Mouse (Mus musculus) B cell, adult 2 months (primary cell): ENCODE data around the gene Gse1.
"Not testable (repeated sequence)": the region's sequence is repeated elsewhere in the genome, so short reads cannot be mapped to it uniquely, and the experiment has no call there.

Experiments used
- DNase-seq, 2 experiments: peaks; one replicate each; pipeline ENCODE4 v3.0.0; 2022

Gse1 gene

GRCm38 (mm10) chr8:120356067-120356466 is 127.8 kb downstream of the Gse1 start:
- DNase-seq = no peak

- no peak for DNase-seq
These were observed 129.2 kb downstream of the Gse1 start for GRCm38 (mm10) chr8:120357504-120357903.

GRCm38 (mm10) chr8:120361301-120361700 is 133.0 kb downstream of the Gse1 start:
- DNase-seq = no peak

GRCm38 (mm10) chr8:120363552-120364071 is 135.4 kb downstream of the Gse1 start:
- DNase-seq = peak; percentile 53 to 56

GRCm38 (mm10) chr8:120364093-120364725 is 136.0 kb downstream of the Gse1 start:
- DNase-seq = peak; percentile 72 to 75

GRCm38 (mm10) chr8:120366840-120367239 is 138.6 kb downstream of the Gse1 start:
- no peak for DNase-seq

- not testable (repeated sequence) for DNase-seq
These were observed 139.9 kb downstream of the Gse1 start for GRCm38 (mm10) chr8:120368191-120368590.

GRCm38 (mm10) chr8:120368814-120369649 is 140.8 kb downstream of the Gse1 start:
- DNase-seq = peak; percentile 79 to 82

- no peak for DNase-seq
These were observed 141.7 kb downstream of the Gse1 start for GRCm38 (mm10) chr8:120369956-120370355.

GRCm38 (mm10) chr8:120370461-120370860 is 142.2 kb downstream of the Gse1 start:
- no peak for DNase-seq

- DNase-seq = no peak
These were observed 142.9 kb downstream of the Gse1 start for GRCm38 (mm10) chr8:120371146-120371545.

- DNase-seq = no peak
These were observed 143.6 kb downstream of the Gse1 start for GRCm38 (mm10) chr8:120371725-120372457.

- DNase-seq = no peak
These were observed 144.4 kb downstream of the Gse1 start for GRCm38 (mm10) chr8:120372684-120373083.

- no peak for DNase-seq
These were observed 145.4 kb downstream of the Gse1 start for GRCm38 (mm10) chr8:120373621-120374020.

GRCm38 (mm10) chr8:120374070-120374469 is 145.8 kb downstream of the Gse1 start:
- DNase-seq = no peak

GRCm38 (mm10) chr8:120374514-120374913 is 146.3 kb downstream of the Gse1 start:
- no peak for DNase-seq

GRCm38 (mm10) chr8:120375170-120375569 is 146.9 kb downstream of the Gse1 start:
- no peak for DNase-seq

GRCm38 (mm10) chr8:120376215-120376614 is 148.0 kb downstream of the Gse1 start:
- no peak for DNase-seq

- DNase-seq = no peak
These were observed 148.9 kb downstream of the Gse1 start for GRCm38 (mm10) chr8:120376847-120377802.

- no peak for DNase-seq
These were observed 149.5 kb downstream of the Gse1 start for GRCm38 (mm10) chr8:120377803-120378189.

GRCm38 (mm10) chr8:120378306-120378705 is 150.1 kb downstream of the Gse1 start:
- DNase-seq = no peak

- DNase-seq = no peak
These were observed 150.8 kb downstream of the Gse1 start for GRCm38 (mm10) chr8:120379015-120379414.
